ENCODE assay signal across 8 mouse cellular contexts in genomic region chr3:83286975-83287405, GRCm38 (mm10).
DNase-seq lines count a peak whose midpoint lies in the region; ATAC-seq and TF ChIP-seq lines count a peak whose summit lies in the region.

No protein-coding gene starts in this region.

- peak overlapping the region; percentile 81 for H3ac ChIP-seq in C2C12 (ENCODE audit: control insufficient read depth, insufficient read length, low read depth)

- TF ChIP-seq POLR2A in lung, adult 2 months (IDR thresholded peaks at IDR 0.05; ENCODE audit: borderline replicate concordance, extremely low read depth, low read depth, low read length) = no peak

- no peaks in the 10 kb centered on the region for H3K36me3 ChIP-seq in C2C12 (ENCODE audit: control insufficient read depth, insufficient read depth)
- no peaks in the 10 kb centered on the region for H3K36me3 ChIP-seq in hindbrain, embryonic 11.5 days (ENCODE audit: control insufficient read depth, insufficient read depth, low read length)

- no peak overlapping the region for H3K27ac ChIP-seq in hindbrain, embryonic 11.5 days (ENCODE audit: low read depth, low read length)

- H3K79me3 ChIP-seq in C2C12 (ENCODE audit: low read depth) = no peaks in the 10 kb centered on the region

- no peaks in the 10 kb centered on the region for H3K27me3 ChIP-seq in C2C12 (ENCODE audit: control insufficient read depth, insufficient read depth, insufficient read length)
- no peaks in the 10 kb centered on the region for H3K27me3 ChIP-seq in hindbrain, embryonic 11.5 days (ENCODE audit: control insufficient read depth, insufficient read depth, low read length)

- no peak overlapping the region for H3K4me3 ChIP-seq in C2C12 (ENCODE audit: insufficient read depth, poor library complexity, severe bottlenecking)
- peak overlapping the region; percentile 29 for H3K4me3 ChIP-seq in hindbrain, embryonic 11.5 days (ENCODE audit: low read depth, low read length)
- no peak overlapping the region for H3K4me3 ChIP-seq in lung, adult 2 months (replicated peaks; ENCODE audit: extremely low read depth, low read depth, low read length)

- no peaks in the 10 kb centered on the region for H3K4me1 ChIP-seq in hindbrain, embryonic 11.5 days (replicated peaks; ENCODE audit: control insufficient read depth, insufficient read depth, low read length)
- no peaks in the 10 kb centered on the region for H3K4me1 ChIP-seq in lung, adult 2 months (ENCODE audit: control insufficient read depth, insufficient read depth, low read length)

- peak; percentile 89 for ATAC-seq in hindbrain, embryonic 11.5 days (ENCODE audit: low FRiP score)

- no peaks in the 10 kb centered on the region for H3K9me3 ChIP-seq in hindbrain, embryonic 11.5 days (ENCODE audit: control insufficient read depth, low read length)

- peak; percentile 22 to 24 for DNase-seq in cerebellum, adult 18-20 months
- DNase-seq in forelimb bud, embryonic 11.5 days (ENCODE audit: low read depth, low spot score) = peak; percentile 80
- peak; percentile 82 for DNase-seq in hindbrain, embryonic 11.5 days (ENCODE audit: low spot score)
- DNase-seq in layer of hippocampus, adult 9-11 months = peak; percentile 44
- DNase-seq in lung, adult 2 months = peak; percentile 12
- peak; percentile 15 for DNase-seq in ovary, postnatal 36 days (ENCODE audit: low spot score)
- DNase-seq in thymus, postnatal 14 days = no peak

- peak overlapping the region; percentile 48 for H3K4me2 ChIP-seq in hindbrain, embryonic 11.5 days (replicated peaks; ENCODE audit: low read depth, low read length)

- H3K9ac ChIP-seq in hindbrain, embryonic 11.5 days (ENCODE audit: low read depth, low read length) = peak overlapping the region; percentile 48; the same call in 1 of the 2 replicates

- H3K79me2 ChIP-seq in C2C12 (ENCODE audit: control insufficient read depth, insufficient read depth) = no peaks in the 10 kb centered on the region

- TF ChIP-seq CTCF in C2C12 (IDR thresholded peaks at IDR 0.05; ENCODE audit: control insufficient read depth, insufficient read depth, insufficient read length) = no peak
- TF ChIP-seq CTCF in lung, adult 2 months (IDR thresholded peaks at IDR 0.05; ENCODE audit: insufficient read depth, low read length) = peak; percentile 46

- WGBS in hindbrain, embryonic 11.5 days = 9% methylated on average over 11 of the region's 11 CpGs
- 6% methylated on average over 11 of the region's 11 CpGs for WGBS in lung, adult 2 months

TF ChIP-seq in C2C12, 6 proteins besides CTCF, POLR2A, EP300 and RAD21:
- peak; percentile 28 for TF ChIP-seq MYOD1 (IDR thresholded peaks at IDR 0.05; ENCODE audit: control insufficient read depth, insufficient read length, low read depth)
- TF ChIP-seq MAX (IDR thresholded peaks at IDR 0.05) = peak; percentile 23
- TF ChIP-seq FOSL1 (IDR thresholded peaks at IDR 0.05; ENCODE audit: insufficient read depth, low read length, poor library complexity, severe bottlenecking) = no peak
